Mouse (Mus musculus): Measurements from ENCODE around the gene Gm9803. TPM values are rescaled to one million over a fixed set of nuclear protein-coding genes. Genes with fewer than 3 reads are reported as not detected.

Gm9803 gene
- total RNA-seq, 2 experiments from 2014 or later: 12.5 to 12.7 TPM

GRCm38 (mm10) chr10:43487441-43488010 is 36.4 kb upstream of the Gm9803 start:
- no peak for TF ChIP-seq CTCF (conservative IDR thresholded peaks at IDR 0.05)
- Histone ChIP-seq H3K27ac (no peak overlapping the region), H3K4me3 (no peak overlapping the region)
- no peak for DNase-seq (ENCODE audit: low spot score in 2 of 2)

GRCm38 (mm10) chr10:43488258-43488657 is 35.6 kb upstream of the Gm9803 start:
- H3K4me3 ChIP-seq: no peak overlapping the region
- TF ChIP-seq CTCF (conservative IDR thresholded peaks at IDR 0.05): no peak
- no peak overlapping the region for H3K27ac ChIP-seq
- DNase-seq (ENCODE audit: low spot score in 2 of 2): no peak

- H3K27ac ChIP-seq: no peak overlapping the region
- TF ChIP-seq CTCF (conservative IDR thresholded peaks at IDR 0.05): no peak
- no peak overlapping the region for H3K4me3 ChIP-seq
- DNase-seq (ENCODE audit: low spot score in 2 of 2): no peak
Measured at GRCm38 (mm10) chr10:43489139-43489538, 34.7 kb upstream of the Gm9803 start.

GRCm38 (mm10) chr10:43489550-43489949 is 34.3 kb upstream of the Gm9803 start:
- TF ChIP-seq CTCF (conservative IDR thresholded peaks at IDR 0.05): no peak
- Histone ChIP-seq H3K4me3 (no peak overlapping the region), H3K27ac (no peak overlapping the region)
- no peak for DNase-seq (ENCODE audit: low spot score in 2 of 2)

GRCm38 (mm10) chr10:43490034-43490433 is 33.9 kb upstream of the Gm9803 start:
- TF ChIP-seq CTCF (conservative IDR thresholded peaks at IDR 0.05): no peak
- Histone ChIP-seq H3K27ac (no peak overlapping the region), H3K4me3 (no peak overlapping the region)
- no peak for DNase-seq (ENCODE audit: low spot score in 2 of 2)

GRCm38 (mm10) chr10:43490846-43491245 is 33.0 kb upstream of the Gm9803 start:
- H3K27ac ChIP-seq: no peak overlapping the region
- no peak for DNase-seq (ENCODE audit: low spot score in 2 of 2)
- no peak overlapping the region for H3K4me3 ChIP-seq
- TF ChIP-seq CTCF (conservative IDR thresholded peaks at IDR 0.05): no peak

- no peak for TF ChIP-seq CTCF (conservative IDR thresholded peaks at IDR 0.05)
- peak in 1 of 2 experiments; percentile 7 for DNase-seq (ENCODE audit: low spot score in 2 of 2)
- Histone ChIP-seq H3K4me3 (no peak overlapping the region), H3K27ac (no peak overlapping the region)
Measured at GRCm38 (mm10) chr10:43502599-43502998, 21.3 kb upstream of the Gm9803 start.

GRCm38 (mm10) chr10:43504291-43504690 is 19.6 kb upstream of the Gm9803 start:
- Histone ChIP-seq H3K4me3 (no peak overlapping the region), H3K27ac (no peak overlapping the region)
- DNase-seq (ENCODE audit: low spot score in 2 of 2): no peak
- no peak for TF ChIP-seq CTCF (conservative IDR thresholded peaks at IDR 0.05)

- Histone ChIP-seq H3K27ac (no peak overlapping the region), H3K4me3 (no peak overlapping the region)
- no peak for DNase-seq (ENCODE audit: low spot score in 2 of 2)
- no peak for TF ChIP-seq CTCF (conservative IDR thresholded peaks at IDR 0.05)
Measured at GRCm38 (mm10) chr10:43507051-43507450, 16.8 kb upstream of the Gm9803 start.

- H3K27ac ChIP-seq: no peak overlapping the region
- no peak for TF ChIP-seq CTCF (conservative IDR thresholded peaks at IDR 0.05)
- no peak for DNase-seq (ENCODE audit: low spot score in 2 of 2)
- H3K4me3 ChIP-seq: no peak overlapping the region
Measured at GRCm38 (mm10) chr10:43509228-43509627, 14.7 kb upstream of the Gm9803 start.

GRCm38 (mm10) chr10:43512976-43513375 is 10.9 kb upstream of the Gm9803 start:
- no peak for DNase-seq (ENCODE audit: low spot score in 2 of 2)
- TF ChIP-seq CTCF (conservative IDR thresholded peaks at IDR 0.05): no peak
- no peak overlapping the region for H3K4me3 ChIP-seq
- H3K27ac ChIP-seq: no peak overlapping the region

- no peak for DNase-seq (ENCODE audit: low spot score in 2 of 2)
- no peak overlapping the region for H3K27ac ChIP-seq
- no peak overlapping the region for H3K4me3 ChIP-seq
- TF ChIP-seq CTCF (conservative IDR thresholded peaks at IDR 0.05): 0 out of 2 replicates have a peak, but pooled peaks have one; percentile 4
Measured at GRCm38 (mm10) chr10:43516992-43517660, 6.8 kb upstream of the Gm9803 start.

- H3K4me3 ChIP-seq: no peak overlapping the region
- no peak for DNase-seq (ENCODE audit: low spot score in 2 of 2)
- H3K27ac ChIP-seq: no peak overlapping the region
- TF ChIP-seq CTCF (conservative IDR thresholded peaks at IDR 0.05): no peak
Measured at GRCm38 (mm10) chr10:43517836-43518235, 6.0 kb upstream of the Gm9803 start.

- no peak for TF ChIP-seq CTCF (conservative IDR thresholded peaks at IDR 0.05)
- Histone ChIP-seq H3K27ac (no peak overlapping the region), H3K4me3 (no peak overlapping the region)
- DNase-seq (ENCODE audit: low spot score in 2 of 2): no peak
Measured at GRCm38 (mm10) chr10:43518368-43518767, 5.5 kb upstream of the Gm9803 start.
